18 mouse cellular contexts compared by ENCODE assay signal in the genomic region with DNA sequence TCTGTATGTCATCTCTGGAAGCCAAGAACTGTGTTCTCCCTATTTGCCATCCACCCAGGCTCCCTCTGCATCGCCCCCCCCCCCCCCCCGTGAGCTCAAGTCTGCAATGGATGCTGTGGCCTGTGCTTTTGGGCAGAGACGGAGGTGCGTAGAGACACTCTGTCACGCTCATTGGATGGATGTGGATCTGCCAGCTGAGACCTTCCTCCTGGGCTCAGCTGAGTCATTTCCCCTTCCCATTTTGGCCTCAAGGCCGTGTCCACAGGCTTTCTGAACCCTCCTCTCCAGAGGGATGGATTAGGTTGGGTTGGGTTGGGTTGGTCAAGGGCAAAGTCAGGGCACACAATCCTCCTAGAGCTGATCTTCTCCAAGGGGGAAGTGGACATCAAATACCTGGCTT.
"Had no signal": no experiment of that assay in that cellular context is flagged by ENCODE, and none has a peak within 500 bp of the region (broad histone marks: within the 10 kb centered on the region; RNA-seq: fewer than 3 reads in every experiment).

No protein-coding gene starts in this region.

- H3K36me3 ChIP-seq: intestine, embryonic 15.5 days; limb, embryonic 12.5 days; limb, embryonic 15.5 days; midbrain, embryonic 12.5 days had no signal

- DNase-seq: kidney, adult 11 months; kidney, adult 8-10 months; kidney, postnatal 14 days; kidney, postnatal 4 days; liver, postnatal 0 days; lung, embryonic 14.5 days; right cerebral cortex, postnatal 14 days; right cerebral cortex, postnatal 4 days; thymus, adult 2 months; thymus, postnatal 14 days had no signal

- H3K27ac ChIP-seq: intestine, embryonic 15.5 days; limb, embryonic 15.5 days; liver, embryonic 14.5 days; midbrain, embryonic 12.5 days; stomach, postnatal 0 days had no signal

- H3K9me3 ChIP-seq: intestine, embryonic 15.5 days; limb, embryonic 12.5 days; limb, embryonic 15.5 days; midbrain, embryonic 12.5 days had no signal

- ATAC-seq: intestine, embryonic 15.5 days; liver, postnatal 0 days; lung, postnatal 0 days; midbrain, embryonic 16.5 days had no signal

- H3K27me3 ChIP-seq: intestine, embryonic 15.5 days; limb, embryonic 12.5 days; limb, embryonic 15.5 days had no signal

- H3K4me3 ChIP-seq: intestine, embryonic 15.5 days; limb, embryonic 12.5 days; limb, embryonic 15.5 days; midbrain, embryonic 12.5 days had no signal
